Mouse (Mus musculus): ENCODE results near the gene B3glct.

DNA sequence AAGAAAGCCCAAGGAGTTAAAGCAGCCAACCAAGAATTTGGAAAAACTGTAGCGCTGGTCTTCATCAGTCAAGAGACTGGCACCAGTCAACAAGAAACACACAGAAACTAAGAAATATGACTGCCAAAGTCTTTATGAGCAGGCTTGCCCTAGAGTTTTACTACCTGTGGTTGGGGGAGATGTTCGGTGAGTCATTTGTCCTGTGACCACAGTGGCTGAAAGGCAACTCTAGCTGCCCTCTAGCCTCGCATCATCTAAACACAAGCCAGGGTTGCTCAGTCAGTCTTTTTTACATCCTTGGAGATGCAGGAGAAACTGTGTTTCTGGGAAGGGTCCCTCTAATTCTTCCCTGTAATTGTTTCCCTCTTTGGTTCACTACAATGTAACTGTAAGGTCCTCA is 834 bp upstream of the B3glct start:
- TF ChIP-seq GATA1 (IDR thresholded peaks at IDR 0.05; ENCODE audit: low read length) (no peak), TAL1 (IDR thresholded peaks at IDR 0.05; ENCODE audit: low read length) (no peak)
